Mouse (Mus musculus) spleen, postnatal 36 days (tissue): ENCODE measurements at regions not wholly inside any gene's neighbourhood (a gene's known extent, or its start where the extent isn't known, plus 50 kb on each side); places are given as distances from the start of the nearest gene placed in this dataset.

ENCODE experiments used
- DNase-seq, 2 experiments: peaks; one replicate each; pipeline ENCODE4 v3.0.0; 2022; ENCODE audit warnings: low spot score in 2 of 2, mixed read lengths in 1 of 2

DNA sequence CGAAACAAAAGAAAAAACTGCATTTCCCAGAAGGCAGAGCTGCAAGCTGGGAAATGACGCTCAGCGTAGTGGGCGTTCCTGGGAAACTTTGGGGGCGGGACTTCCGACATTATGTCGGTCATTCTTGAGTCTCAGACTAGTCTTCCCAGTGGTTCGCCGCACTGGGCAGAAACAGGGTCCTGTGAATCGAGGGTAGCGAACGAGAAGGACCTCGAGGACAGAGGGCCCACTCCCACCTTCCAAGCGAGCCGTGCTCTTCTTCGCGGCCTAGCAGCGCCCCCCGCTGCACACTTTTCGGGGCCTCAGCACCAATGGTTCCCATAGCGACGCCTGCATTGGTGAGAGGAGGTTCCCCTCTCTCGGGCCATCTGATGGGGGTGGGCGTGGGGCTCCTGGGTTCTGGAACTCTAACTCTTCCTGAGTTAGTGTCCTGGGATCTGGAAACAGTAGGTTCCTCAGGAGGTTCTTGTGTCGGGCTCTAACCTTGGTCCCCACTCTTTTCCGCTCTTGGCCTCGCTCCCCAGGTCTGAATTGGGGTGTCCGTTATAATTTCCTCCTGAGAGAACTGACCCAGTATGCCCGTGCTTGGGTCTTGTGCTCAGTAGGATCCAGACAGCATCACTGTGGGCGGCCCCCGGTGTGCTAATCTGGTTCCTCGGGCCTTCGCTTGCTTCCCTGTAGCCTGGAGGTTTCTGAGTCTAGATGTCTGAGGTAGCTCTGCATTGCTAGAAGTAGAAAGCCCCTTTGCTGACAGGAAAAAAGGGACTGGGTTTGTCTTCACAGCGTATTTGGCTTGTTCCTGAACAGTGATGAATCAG is 52.8 kb upstream of the Gramd1a start:
- peak; percentile 64 to 69 for DNase-seq

DNA sequence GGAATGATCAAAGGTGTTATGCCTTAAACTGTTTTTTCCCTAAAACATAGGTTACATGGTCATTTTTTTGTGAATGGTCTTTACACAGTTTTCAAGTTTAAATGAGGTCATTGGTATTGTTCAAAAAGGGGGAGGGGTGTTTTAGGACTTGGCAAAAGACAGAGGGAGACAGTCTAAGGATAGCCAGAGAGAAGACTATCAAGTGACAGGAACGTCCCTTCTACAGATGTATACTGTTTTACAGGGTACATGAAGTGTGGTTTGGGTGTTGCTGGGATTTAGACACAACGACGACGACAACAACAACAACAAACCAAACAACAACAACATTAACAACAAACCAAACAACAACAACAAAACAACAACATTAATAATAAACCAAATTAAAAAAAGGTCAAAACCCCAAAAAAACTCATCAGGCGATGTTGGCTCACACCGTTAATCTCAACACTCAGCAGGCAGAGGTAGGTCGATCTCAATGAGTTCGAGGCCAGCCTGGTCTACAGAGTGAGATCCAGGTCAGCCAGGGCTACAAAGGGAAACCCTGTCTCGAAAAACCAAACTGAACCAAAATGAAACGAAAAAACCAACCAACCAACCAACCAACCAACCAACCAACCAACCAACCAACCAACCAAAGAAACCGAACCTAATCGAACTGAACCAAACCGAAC is 52.0 kb upstream of the Gramd1a start:
- no peak for DNase-seq
